Mouse (Mus musculus) adipocyte (in vitro differentiated cells): ENCODE data around the gene Rpusd3.

Experiments
- DNase-seq: peaks from one replicate; pipeline ENCODE4 v3.0.0-alpha.2; 2016; ENCODE audit warnings: low spot score

The Rpusd3 gene

DNA sequence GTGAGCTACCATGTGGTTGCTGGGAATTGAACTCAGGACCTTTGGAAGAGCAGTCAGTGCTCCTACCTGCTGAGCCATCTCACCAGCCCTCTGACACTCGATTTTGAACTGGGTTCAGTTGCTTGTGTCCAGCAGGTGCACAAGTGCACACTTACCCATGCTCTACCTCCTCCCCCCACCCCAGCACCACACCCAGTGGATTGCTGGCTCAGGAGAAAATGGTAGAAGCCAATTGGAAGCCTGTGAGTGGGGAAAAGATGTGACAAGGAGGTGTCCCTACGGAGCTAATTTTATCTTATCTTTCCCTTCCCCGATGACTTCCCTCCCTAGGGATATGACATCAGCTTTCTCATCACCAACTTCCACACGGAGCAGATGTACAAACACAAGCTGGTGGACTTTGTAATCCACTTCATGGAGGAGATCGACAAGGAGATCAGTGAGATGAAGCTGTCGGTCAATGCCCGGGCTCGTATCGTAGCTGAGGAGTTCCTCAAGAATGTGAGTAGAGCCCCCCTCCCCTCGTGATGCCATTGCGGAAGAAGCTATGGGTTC lies 33.9 kb downstream of the Rpusd3 start:
- no peak for DNase-seq

- DNase-seq, result no peak
Measured at GRCm38 (mm10) chr6:113384351-113384927, 34.7 kb downstream of the Rpusd3 start.

- no peak for DNase-seq
Measured at GRCm38 (mm10) chr6:113380480-113380879, 38.7 kb downstream of the Rpusd3 start.

GRCm38 (mm10) chr6:113379246-113379645 lies 39.9 kb downstream of the Rpusd3 start:
- no peak for DNase-seq

- DNase-seq, result peak; percentile 98
Measured at GRCm38 (mm10) chr6:113377496-113378385, 41.4 kb downstream of the Rpusd3 start, which contains the start of the genes Tada3 and Arpc4. Tada3 (minus strand) TSS chr6:113377883. Arpc4 (plus strand) TSS chr6:113378115.

DNA sequence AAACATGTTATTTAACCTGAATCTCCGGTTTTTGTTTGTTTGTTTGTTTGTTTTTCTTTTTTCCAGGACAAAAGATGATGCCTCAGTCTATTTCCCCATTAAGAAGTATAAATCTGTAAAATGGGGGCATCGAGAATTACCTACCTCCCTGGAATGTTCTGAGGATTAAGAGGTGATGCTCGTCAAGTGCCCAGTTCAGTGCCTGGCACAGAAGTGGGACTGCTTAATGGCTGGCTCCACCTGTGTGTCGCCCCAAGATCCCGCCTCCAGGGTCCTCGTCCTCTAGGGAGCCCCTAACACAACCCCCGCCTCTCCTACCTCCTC lies 42.0 kb downstream of the Rpusd3 start:
- DNase-seq, result no peak

DNA sequence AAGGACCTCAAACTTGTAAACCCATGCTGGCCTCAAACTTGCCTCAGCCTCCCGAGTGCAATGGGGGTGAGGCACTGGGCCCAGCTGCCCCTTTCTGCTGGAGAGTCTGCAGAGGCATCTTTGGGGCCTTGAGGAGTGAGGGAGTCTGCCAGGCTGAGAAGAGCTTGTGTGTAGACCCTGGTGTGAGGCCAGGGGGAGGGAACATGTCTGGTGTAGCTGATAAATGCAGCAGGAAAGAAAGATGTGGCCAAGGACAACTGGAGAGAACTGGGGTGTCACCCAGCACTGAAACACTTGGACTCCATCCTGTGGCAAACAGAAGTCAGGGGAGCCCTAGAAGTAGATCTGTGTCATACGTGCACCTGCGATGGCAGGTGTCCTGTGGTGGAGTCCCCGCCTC lies 45.6 kb downstream of the Rpusd3 start:
- no peak for DNase-seq

GRCm38 (mm10) chr6:113370194-113370929 lies 48.8 kb downstream of the Rpusd3 start:
- no peak for DNase-seq

DNA sequence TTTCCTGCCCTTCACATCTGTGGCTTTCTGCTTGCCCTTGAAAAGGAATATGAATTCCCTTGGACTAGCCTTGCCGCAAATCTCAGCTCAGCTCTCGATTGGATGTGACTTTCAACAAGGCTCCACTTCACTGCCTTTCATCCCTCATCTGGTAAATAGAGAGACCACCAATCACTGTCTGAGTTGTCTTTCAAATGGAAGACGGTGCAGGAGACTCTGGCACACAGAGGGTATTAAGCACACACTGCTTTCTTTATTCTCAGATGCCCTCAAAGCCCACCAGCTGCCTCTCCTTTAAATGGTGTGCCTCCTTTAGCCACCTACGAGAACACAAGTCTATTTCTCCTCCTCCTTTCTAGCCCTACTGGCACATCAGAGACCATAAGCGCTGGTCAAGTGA lies 50.6 kb downstream of the Rpusd3 start:
- no peak for DNase-seq

GRCm38 (mm10) chr6:113368124-113368523 lies 51.0 kb downstream of the Rpusd3 start:
- no peak for DNase-seq

- DNase-seq, result no peak
Measured at GRCm38 (mm10) chr6:113367574-113367973, 51.6 kb downstream of the Rpusd3 start.

- no peak for DNase-seq
Measured at GRCm38 (mm10) chr6:113366639-113367038, 52.5 kb downstream of the Rpusd3 start.
